Mouse (Mus musculus): ENCODE data around the gene Rcn1.

Rcn1 gene

DNA sequence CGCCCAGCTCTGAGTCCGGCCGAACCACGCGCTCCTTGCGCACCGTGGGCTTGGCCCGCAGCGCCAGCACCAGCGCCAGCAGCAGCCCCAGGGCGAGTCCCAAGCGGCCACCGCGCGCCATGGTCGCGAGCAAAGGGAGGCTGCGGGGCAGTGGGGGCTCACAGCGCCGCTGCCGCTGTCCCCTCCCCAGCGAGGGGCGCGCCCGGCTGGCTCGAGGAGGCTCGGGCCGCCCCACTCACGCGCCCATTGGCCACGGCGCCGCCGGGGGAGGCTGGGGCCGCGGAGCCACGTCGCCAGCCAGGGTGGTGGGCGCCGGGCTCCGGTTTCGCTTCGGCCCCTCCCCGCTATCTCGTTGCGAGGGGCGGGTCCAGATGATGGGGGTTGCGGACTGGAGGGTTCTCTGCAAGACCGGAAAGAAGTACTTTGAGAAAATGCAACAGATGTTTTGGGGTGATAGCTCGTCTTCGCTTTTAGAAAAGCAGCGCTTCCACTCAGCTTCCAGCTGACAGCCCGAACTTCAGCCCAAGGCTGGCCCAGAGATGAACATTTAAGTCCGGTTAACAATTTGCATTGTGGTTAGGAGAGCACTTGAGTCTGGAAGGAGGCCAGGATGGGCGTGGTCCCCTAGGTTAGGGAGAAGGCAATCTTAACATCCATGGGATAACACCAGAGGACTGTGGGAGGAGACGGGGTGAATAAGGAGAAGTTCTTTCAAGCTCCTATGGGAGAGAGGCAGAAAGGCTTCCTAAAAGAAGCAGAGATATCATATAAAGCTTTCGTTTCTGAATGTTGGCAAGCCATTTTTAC is at the start of gene Rcn1:
TSS of gene Rcn1 (minus strand) at position 235 of the 807 bp plus-strand sequence.
- peak; percentile 89 to 92 for DNase-seq

DNA sequence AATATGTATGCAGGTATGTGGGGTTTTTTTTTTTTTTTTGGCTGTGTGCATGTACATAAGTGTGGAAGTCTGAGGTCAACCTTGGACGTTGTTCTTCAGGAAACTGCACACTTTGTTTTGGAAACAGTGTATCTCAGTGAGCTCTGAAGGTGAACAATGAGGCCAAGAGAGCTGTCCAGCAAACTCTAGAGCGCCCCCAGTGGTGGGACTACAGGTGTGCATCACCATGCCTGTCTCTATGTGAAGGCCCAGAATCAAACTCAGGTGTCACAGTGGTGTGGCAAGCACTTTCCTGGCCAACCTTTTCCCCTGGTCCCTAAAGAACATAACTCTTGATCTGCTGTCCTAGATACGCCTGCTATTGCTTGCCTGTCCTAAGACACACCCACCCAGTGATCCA is 45.0 kb upstream of the Rcn1 start:
- peak in 1 of 2 experiments; percentile 8 for DNase-seq

DNA sequence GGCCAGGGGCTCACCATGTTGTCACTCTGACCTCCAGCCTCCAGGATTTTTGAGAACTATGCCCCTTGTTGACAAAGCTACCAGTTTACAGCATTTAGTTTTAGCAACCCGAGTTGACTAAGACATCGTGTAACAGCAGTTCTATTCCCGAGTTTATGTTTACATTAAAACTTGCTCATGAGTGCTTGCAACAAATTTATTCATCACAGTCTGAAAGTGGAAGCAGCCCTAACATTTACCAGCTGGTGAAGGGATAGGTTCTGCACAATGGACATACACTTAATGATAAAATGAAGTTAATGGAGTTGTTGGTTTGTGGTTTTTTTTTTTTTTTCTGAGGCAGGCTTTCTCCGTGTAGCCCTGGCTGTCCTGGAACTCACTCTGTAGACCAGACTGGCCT is 39.9 kb upstream of the Rcn1 start:
- no peak for DNase-seq

DNA sequence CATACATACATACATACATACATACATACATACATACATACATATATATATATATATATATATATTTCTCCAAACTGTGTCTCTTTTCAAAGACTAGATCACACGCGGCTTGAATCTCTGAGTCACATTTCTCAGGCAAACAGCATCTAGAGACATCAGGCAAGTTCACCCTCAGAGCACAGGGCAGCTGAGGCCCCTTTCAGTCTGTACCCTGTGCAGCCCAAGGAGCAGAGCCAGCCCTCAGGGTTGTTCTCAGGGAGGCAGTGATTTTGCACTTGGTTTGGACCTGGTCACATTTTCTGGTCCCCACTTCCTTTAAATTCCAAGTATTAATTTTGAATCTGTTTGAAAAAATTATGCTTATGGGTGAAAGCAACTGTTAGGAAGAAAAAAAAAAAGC is 39.4 kb upstream of the Rcn1 start:
- no peak for DNase-seq

DNA sequence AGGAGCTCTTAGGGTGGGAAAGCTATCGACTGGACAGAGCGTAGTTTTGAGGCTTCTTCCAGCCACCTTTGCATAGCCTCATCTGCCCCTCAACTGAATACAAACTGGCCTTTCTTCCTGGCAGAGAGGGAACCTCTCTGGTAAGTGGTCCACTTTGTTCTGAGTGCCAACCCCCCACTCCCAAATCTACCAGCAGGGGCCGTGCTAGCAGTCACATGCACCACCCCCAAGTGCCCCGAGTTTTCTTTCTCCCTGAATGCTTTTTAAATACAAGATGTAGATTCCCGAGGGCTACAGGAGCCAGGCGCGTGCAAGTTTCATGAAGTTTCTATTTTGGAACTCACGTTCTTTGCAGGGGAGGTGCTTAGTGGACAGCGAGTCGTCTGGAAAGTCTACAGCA is 33.8 kb upstream of the Rcn1 start:
- no peak for DNase-seq

DNA sequence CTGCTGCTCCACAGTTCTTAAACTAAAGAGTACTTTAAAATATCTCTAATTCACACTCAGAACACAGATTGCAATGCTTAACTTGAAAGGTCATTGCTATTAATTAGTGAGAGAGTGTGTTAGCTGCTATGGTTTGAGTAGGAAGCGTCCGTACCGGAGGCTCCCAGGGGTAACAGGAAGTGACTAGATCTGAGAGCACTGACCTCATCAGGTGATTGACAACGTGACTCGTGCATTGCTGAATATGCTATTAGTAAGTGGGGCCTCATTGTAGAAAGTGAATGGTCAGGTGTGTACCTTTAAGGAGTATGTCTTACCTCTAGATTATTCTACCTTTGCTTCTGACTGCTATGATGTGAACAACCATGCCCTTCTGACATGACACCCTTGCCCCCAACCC is 31.3 kb upstream of the Rcn1 start:
- DNase-seq, result no peak

DNA sequence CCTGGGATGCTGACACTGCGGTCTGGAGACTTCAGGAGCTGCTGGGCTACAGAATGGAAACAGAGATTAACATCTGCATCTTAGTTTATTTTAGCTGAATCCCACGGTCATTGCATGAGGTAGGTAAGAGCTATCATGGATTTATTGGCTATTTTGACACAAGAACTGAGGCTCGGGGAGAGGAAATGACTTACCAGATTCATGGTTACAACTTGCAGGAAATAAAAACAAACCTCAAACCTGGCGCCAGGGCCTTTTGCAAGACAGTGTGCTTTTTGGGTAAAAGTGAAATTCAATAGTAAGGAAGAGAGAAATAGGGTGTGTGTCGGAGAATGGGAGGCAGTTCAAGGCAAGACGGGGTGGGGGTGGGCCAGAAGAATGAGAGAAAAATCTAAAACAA is 30.8 kb upstream of the Rcn1 start:
- DNase-seq, result no peak

DNA sequence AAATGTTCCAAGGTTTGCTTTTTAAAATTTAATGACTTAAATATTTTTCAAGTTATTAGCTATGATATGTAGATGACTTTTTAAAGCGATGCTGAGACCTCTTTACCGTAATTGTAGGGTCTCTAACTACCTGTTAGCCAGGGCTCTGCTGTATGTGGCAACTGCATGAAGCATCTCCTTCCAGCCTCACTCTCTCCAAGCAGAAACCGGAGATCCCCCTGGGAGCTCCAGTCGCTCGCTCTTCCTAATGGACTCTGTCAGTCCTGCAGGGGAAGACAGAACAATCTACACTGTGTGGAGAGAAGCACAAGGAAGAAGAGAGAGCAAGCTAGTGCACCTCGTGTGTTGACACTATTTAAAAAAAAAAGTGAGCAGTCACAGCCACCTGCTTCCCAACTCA is 29.3 kb upstream of the Rcn1 start:
- no peak for DNase-seq

DNA sequence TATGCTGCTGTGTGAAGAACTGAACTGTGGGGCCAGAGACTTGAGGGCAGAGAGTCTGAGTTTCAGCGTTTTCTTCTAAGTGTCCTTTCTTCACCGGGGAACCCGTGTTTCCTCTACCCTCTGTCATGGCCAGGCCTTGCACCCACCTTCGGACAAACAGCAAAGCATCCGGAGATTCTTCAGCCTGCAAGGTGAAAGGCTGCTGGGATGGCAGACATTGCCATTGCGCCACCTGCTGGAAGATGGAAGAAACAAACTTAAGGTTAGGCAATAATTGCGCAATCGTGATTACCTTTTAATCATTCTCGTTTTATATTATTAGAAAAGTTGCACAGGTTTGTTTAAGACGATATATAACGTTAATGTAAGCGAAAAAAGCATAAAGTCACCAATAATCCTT is 28.9 kb upstream of the Rcn1 start:
- peak; percentile 66 to 80 for DNase-seq

DNA sequence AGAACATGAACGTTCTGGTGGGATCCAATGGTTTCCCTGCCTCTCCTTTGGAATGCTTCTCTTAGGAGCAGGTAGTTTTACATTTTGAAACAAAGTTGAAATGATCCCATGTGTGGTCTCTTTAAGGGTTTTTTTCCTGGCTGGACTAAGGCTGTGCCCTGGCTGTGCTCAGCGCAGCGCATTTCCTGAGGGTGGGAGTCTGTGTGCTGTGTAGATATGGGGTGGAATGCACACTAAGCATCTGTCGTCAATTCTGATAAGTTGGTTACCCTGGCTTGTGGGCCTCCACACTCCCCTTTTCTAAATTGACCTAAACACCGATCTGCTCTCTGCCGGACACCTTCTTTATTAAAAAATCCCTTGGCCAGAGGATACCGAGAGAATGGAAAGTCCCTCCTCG is 28.3 kb upstream of the Rcn1 start:
- DNase-seq, result no peak

DNA sequence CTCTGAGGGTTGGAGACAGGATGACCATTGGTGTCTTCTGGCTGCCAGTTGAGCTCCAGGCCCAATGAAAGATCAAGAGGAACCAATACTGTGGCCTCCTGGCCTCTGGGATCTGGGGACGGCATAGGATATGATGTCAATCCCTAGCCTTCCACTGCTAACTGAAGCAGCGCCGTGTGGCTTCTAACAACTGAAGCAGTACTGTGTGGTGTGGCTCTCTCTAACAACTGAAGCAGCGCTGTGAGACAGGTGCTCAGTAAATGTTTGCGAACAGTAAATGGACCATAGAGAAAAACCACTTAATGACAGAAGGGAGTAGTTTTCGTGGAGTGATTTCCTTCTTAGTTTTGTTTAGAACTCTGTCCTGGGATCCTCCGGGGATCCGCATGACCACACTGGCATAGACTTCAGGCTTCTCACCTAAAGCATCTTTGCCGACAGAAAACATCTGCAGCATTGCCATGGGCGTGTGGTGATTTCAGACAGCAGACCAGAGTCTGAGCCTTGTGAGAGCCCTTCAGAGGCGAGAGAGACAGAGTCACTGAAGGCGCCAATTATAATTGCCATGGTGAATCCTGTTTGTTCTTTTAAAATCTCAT is 19.6 kb upstream of the Rcn1 start:
- no peak for DNase-seq

DNA sequence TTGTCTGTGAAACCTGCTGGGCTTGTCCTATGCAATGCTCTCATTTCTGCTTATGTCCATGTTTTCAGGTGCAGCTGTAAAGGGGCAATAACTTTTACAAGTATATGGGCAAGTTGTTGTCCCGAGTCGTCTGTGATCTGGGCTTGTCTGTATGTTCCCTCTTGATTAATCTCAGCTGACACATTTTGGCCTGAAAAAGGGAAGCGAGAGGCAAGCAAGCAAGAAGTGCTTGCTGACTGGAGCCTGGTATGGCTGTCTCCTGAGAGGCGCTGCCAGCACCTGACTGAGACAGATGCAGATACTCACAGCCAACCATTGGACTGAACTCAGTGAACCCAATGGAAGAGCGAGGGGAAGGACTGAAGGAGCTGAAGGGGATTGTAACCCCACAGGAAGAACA is 18.5 kb upstream of the Rcn1 start:
- DNase-seq, result no peak

DNA sequence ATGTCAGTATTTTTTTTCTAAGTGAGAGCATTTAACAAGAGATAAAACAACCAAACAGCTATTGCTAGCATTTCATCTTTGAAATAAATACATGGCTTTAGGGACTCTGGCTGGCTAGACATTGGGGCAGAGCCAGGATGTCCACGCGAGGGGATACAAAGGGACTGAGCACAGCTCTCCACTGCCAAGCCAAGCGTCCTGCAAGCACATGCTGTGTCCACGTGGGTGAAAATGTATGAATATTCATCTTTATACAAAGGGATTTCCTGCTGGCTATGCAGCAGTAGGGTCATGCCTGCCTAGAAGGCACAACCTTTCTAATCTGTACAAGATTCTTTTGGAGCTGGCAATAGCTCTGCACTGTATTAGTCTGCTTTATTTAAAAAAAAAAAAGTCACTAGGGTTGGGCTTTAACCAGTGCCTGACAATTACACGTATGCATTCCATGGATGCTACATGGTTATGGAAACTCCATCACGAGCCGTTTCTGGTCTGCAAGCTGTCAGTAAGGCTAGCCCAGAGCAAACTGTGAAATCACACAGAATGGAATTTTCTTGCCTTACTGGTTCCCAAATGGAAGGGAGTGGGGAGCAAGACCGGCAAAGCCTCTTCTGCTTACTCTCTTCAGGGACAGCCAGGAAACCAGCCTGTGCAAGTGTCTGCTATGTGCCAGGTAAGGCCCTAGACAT is 17.7 kb upstream of the Rcn1 start:
- DNase-seq, result no peak

DNA sequence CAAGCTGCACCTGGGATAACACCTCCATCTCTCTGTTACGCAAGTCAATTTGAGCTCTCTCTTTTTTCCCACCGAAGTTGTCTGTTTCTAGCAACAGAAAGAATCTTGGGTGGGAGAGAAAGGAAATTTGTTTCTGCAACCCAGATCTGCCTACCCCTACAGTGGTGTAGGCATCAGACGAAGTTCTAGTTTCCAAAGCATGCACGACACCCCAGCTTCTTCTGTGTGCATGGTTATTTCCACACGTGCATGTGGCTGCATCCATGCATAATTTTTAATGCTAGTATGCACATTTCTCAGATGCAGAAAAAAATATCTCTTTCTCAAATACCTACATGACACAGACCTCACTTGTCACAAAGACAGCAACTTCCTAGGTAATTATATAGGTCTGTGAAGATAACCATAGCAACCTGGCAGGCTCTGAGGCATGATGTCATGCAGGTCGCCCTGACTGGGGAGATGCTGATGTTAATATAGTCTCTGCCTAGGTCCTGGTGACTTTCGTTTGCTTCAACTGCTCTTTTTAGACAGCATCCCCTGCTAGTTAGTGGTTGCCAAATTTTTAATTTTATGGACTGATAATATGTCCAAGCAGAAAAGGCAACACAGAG is 17.0 kb upstream of the Rcn1 start:
- no peak for DNase-seq

DNA sequence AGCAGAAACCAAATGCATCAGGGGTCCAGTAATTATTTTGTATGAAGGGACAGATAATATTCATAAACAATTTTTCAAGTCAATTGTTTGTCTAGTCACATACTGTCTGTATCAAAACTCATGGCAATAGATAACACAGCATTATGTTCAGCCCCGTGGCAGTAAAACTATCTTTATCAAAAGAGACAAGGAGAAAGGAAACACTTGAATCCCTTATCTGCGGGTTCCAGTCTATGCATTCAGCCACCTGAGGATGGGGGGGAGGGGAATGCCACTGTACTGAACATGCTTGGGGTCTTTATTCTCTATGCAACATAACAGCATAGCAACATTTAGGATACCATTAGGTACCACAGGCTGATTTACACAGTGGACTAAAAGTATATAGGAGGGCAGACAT is 15.2 kb upstream of the Rcn1 start:
- DNase-seq, result no peak

DNA sequence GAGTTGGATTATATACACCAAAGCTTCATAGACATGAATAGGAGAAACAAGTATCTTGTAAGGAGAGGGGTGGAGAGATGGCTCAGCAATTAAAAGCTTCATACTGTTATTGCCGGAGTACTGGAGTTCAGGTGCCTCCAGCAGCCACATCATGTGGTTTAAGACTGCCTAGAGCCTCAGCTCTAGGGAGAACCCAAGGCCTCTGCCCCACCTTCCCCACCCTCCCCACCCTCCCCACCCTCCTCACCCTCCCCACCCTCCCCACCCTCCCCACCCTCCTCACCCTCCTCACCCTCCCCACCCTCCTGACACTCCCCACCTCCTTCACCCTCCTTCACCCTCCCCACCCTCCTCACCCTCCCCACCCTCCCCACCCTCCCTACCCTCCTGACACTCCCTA is 10.1 kb upstream of the Rcn1 start:
- no peak for DNase-seq

DNA sequence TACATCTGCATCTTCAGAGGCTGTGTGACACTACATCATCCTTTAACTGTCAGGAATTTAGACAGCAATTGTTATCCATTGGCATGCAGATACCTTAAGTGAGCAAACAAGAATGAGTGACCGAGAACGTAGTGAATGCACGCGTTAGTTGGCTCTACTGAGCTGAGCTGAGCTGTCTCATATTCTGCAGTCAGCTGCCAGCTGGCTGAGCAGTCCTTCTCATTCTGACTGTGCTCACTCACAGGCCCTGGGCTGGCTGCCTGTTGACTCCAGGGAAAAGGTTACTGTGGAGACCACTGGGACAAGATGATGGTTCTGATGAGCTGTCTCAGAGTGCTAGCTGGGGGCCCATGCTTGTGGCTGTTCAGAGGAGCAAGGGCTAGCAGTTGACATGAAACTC is 9.4 kb upstream of the Rcn1 start:
- no peak for DNase-seq

DNA sequence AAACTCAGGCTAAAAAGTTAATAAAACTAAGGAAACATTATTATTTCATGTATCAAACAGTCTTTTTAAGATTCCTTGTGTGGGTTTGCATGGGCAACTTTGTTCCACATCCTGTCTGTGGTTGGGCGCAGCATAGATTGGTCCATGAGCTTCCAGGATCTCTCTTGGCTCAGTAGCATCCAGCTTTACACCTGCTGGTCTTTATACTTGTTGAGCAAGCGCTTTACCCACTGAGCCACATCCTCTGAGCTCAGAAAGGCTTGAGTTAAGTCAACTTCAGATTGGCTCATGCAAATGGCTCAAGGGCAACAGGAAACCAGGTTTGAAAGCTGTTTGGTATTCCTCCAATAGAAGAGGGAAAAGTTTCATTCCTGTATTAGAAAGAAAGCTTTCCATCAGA is 3.1 kb upstream of the Rcn1 start:
- DNase-seq, result no peak

DNA sequence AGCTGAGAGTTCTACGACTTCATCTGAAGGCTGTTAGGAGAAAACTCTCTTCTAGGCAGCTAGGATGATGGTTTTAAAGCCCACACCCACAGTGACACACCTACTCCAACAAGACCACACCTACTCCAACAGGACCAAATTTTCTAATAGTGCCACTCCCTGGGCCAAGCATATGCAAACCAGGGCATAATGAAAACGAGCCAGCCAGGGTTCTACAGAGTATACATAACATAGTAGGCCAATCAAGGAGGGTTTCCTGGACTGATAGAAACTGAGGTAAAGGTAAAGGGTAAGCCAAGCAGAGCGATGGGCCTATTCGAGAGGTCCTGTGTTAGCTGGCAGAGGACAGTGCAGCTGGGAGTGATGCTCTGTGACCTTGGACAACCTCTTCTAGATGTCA is 1.4 kb upstream of the Rcn1 start:
- no peak for DNase-seq

DNA sequence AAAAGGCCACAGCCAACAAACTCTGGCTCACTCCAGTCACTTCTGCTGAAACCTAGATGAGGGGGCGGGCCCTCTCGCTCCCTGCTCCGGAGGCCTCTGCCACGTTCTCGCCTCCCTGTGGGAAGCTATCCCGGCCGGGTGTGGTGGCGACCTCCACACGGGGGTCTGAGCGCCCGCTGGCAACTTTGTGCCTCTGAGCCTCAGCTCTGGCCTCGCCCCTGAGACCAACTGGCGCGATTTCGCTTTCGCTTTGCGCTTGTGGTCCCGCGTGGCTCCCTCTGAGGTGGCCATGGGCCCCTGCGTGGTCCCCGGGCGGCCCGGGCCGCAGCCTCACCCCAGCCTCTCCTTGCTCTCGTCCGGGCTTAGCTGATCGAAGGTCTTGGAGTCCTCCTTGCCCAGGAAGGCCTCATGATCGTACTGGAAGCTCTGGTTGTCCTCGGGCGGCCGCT is 459 bp downstream of the Rcn1 start:
- DNase-seq, result peak; percentile 46 to 69

DNA sequence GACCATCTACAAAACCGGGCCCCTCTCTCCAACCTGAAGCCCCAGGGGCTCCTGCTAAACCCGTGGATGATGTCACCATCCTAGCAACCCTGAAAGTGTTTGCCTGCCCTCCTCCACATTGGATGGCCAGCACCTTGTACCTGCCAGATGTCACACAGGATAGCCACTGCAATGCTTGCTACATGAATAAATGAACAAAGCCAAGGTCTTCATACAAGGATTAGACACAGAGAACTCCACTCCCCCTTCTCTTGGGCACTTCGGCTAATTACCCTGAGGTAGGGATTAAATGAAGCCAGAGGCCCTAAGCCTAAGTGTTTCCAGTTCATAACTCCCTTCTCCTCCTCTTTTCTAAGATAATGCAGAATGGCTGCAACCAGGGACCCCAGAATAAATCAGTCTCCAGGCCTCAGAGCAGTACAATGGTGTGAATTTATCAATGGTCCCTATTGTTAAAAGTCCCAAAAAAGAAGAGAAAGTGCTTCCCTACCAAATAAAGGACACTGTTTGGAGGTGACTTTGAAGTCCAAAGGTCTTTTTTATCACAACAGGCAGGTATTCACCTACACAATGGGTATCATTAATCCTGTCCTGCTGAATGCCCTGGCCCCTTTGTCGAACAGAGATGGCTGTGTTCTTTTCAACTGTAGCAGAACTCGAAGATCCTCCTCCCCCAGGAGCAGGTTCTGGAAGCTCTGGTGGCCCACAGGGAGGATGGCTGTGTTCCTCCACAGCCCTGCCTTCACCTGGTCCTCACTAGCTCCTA is 1.5 kb downstream of the Rcn1 start:
- no peak for DNase-seq

DNA sequence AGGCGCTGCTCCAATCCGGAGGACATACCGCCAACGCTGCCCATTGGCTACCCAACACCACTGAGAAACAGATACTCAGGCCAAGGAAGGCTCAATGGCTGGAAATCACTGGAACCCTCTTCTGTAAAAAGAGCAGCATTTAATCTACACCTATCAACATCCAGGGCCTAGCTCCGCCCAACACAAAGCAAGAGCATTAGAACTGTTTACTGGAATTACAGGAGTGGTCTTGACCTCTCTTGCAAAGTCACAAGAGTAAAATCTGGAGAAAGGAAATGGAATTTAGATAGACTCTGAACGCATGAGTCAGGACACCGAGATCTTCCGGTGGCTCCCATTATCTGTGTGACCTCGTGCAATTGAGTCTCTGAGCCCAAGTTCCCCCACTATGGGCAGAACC is 3.1 kb downstream of the Rcn1 start:
- DNase-seq, result no peak

DNA sequence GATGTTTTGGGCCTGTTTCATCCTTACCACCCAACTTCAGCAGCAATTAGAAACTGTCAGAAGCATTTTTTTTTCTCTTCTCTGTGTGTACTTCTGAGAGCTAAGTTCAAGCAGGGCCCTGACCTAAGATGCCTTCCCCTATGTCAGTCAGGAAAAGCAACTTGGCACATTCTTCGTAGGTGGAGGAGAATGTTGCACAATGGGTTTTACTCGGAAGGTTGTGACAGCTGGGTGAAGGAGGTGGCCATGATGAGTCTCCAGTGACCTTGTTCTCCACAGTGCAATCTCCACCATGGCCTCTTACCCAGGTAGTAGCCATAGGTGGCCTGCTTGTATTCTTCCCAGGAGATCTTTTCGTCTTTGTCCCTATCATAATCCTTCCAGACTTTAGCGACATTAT is 4.7 kb downstream of the Rcn1 start:
- no peak for DNase-seq
